Mouse (Mus musculus) lung, postnatal 0 days (tissue): Measurements from ENCODE around the gene Opn4. TPM values are rescaled to one million over a fixed set of nuclear protein-coding genes. Genes with fewer than 3 reads are reported as not detected.

Source experiments
- ATAC-seq: fragments of 200-750 bp; cut with Nextera tagmentation; 2 replicates; pipeline ENCODE4 v1.8.0; 2017; ENCODE audit warnings: moderate library complexity
- DNase-seq: peaks from one replicate; pipeline ENCODE4 v3.0.0-alpha.2; 2016; ENCODE audit warnings: low spot score
- H3K27ac ChIP-seq: fragments of 300-500 bp; sonication (generic); 2 replicates; pipeline ENCODE4 v1.5.1; 2014; ENCODE audit warnings: antibody characterized with exemption, mild to moderate bottlenecking, low read length, mixed read lengths
- H3K27me3 ChIP-seq: fragments of 300-500 bp; sonication (generic); replicated peaks from 2 replicates; pipeline ENCODE4 v1.6.1; 2014; ENCODE audit warnings: low read length, mixed read lengths; ENCODE audit not compliant: insufficient read depth
- H3K36me3 ChIP-seq: fragments of 300-500 bp; sonication (generic); 2 replicates; pipeline ENCODE4 v1.6.1; 2014; ENCODE audit warnings: low read length, mixed read lengths; ENCODE audit not compliant: insufficient read depth
- H3K4me1 ChIP-seq: fragments of 300-500 bp; sonication (generic); 2 replicates; pipeline ENCODE4 v1.6.1; 2014; ENCODE audit warnings: antibody characterized with exemption, low read depth, low read length, mixed read lengths; ENCODE audit not compliant: insufficient read depth
- H3K4me2 ChIP-seq: fragments of 300-500 bp; sonication (generic); replicated peaks from 2 replicates; pipeline ENCODE4 v1.6.1; 2014; ENCODE audit warnings: low read depth, mild to moderate bottlenecking, low read length, moderate library complexity, mixed read lengths
- H3K4me3 ChIP-seq: fragments of 300-500 bp; sonication (generic); 2 replicates; pipeline ENCODE4 v1.5.1; 2014; ENCODE audit warnings: low read depth, low read length
- H3K9ac ChIP-seq: fragments of 300-500 bp; sonication (generic); replicated peaks from 2 replicates; pipeline ENCODE4 v1.6.1; 2014; ENCODE audit warnings: low read depth, mild to moderate bottlenecking
- H3K9me3 ChIP-seq: fragments of 300-500 bp; sonication (generic); 2 replicates; pipeline ENCODE4 v1.6.1; 2016; ENCODE audit warnings: low read length, mixed read lengths
- CTCF ChIP-seq: IDR thresholded peaks from 2 replicates; pipeline ENCODE4 v1.5.1; 2016; ENCODE audit warnings: antibody characterized with exemption, mild to moderate bottlenecking
- EP300 ChIP-seq: IDR thresholded peaks from 2 replicates; pipeline ENCODE4 v1.6.1; 2016; ENCODE audit warnings: antibody characterized with exemption, mild to moderate bottlenecking, control low read depth
- WGBS: fragments of 180-500 bp; shearing (Covaris S2); extraction: QIAGEN DNeasy Blood & Tissue Kit; methylation state at CpG from one replicate; pipeline ENCODE4 v1.1.7; 2014; 5-methylcytosine and 5-hydroxymethylcytosine counted together
- polyA plus RNA-seq: library from polyadenylated mRNA; unstranded; fragments of >200 nt; fragmentation: Nextera tagmentation; extraction: Ambion mirVana; gene quantifications from 2 replicates; pipeline ENCODE4 v1.2.1, GENCODE M21; 2015

Gene Opn4
- polyA plus RNA-seq, 1 experiment from 2014 or later = 0.12 TPM

- Histone ChIP-seq H3K4me2 (no peak overlapping the region; the same call in 1 of the 2 replicates), H3K4me3 (no peak overlapping the region), H3K27me3 (no peaks in the 10 kb centered on the region), H3K4me1 (no peaks in the 10 kb centered on the region), H3K27ac (no peak overlapping the region), H3K36me3 (no peaks in the 10 kb centered on the region), H3K9me3 (no peaks in the 10 kb centered on the region), H3K9ac (no peak overlapping the region)
- peak; percentile 70 for ATAC-seq
- 33% methylated on average over 4 of the region's 4 CpGs for WGBS
- DNase-seq = peak; percentile 55
- TF ChIP-seq CTCF (no peak), EP300 (no peak)
Measured at GRCm38 (mm10) chr14:34615625-34616024, 15.7 kb upstream of the Opn4 start.

GRCm38 (mm10) chr14:34615082-34615481 lies 15.1 kb upstream of the Opn4 start:
- TF ChIP-seq CTCF (no peak), EP300 (no peak)
- no peak overlapping the region for H3K27ac ChIP-seq
- H3K27me3 ChIP-seq = no peaks in the 10 kb centered on the region
- no peak overlapping the region for H3K9ac ChIP-seq
- no peaks in the 10 kb centered on the region for H3K9me3 ChIP-seq
- 3% methylated on average over 13 of the region's 13 CpGs for WGBS
- H3K36me3 ChIP-seq = no peaks in the 10 kb centered on the region
- H3K4me2 ChIP-seq = peak overlapping the region; percentile 46
- ATAC-seq (peak; percentile 68), DNase-seq (peak; percentile 37)
- H3K4me1 ChIP-seq = no peaks in the 10 kb centered on the region
- no peak overlapping the region; the same call in 1 of the 2 replicates for H3K4me3 ChIP-seq

GRCm38 (mm10) chr14:34614551-34614950 lies 14.6 kb upstream of the Opn4 start:
- no peak overlapping the region for H3K9ac ChIP-seq
- H3K27me3 ChIP-seq = no peaks in the 10 kb centered on the region
- no peak for ATAC-seq
- WGBS = 19% methylated on average over 15 of the region's 15 CpGs
- H3K36me3 ChIP-seq = no peaks in the 10 kb centered on the region
- no peak for TF ChIP-seq CTCF
- TF ChIP-seq EP300 = no peak
- H3K4me3 ChIP-seq = no peak overlapping the region; the same call in 1 of the 2 replicates
- no peaks in the 10 kb centered on the region for H3K4me1 ChIP-seq
- H3K4me2 ChIP-seq = peak overlapping the region; percentile 46
- H3K9me3 ChIP-seq = no peaks in the 10 kb centered on the region
- no peak overlapping the region for H3K27ac ChIP-seq
- no peak for DNase-seq

GRCm38 (mm10) chr14:34613523-34613922 lies 13.6 kb upstream of the Opn4 start:
- Histone ChIP-seq H3K9me3 (no peaks in the 10 kb centered on the region), H3K4me3 (no peak overlapping the region), H3K36me3 (no peaks in the 10 kb centered on the region), H3K4me2 (no peak overlapping the region), H3K27ac (no peak overlapping the region), H3K27me3 (no peaks in the 10 kb centered on the region), H3K4me1 (no peaks in the 10 kb centered on the region), H3K9ac (no peak overlapping the region)
- DNase-seq = no peak
- 41% methylated on average over 6 of the region's 6 CpGs for WGBS
- no peak for TF ChIP-seq EP300
- no peak for ATAC-seq

GRCm38 (mm10) chr14:34612222-34612621 lies 12.3 kb upstream of the Opn4 start:
- TF ChIP-seq CTCF (peak; percentile 60), EP300 (no peak)
- no peak overlapping the region for H3K4me2 ChIP-seq
- no peak overlapping the region for H3K27ac ChIP-seq
- H3K27me3 ChIP-seq = no peaks in the 10 kb centered on the region
- no peaks in the 10 kb centered on the region for H3K4me1 ChIP-seq
- H3K9me3 ChIP-seq = no peaks in the 10 kb centered on the region
- no peak overlapping the region for H3K4me3 ChIP-seq
- WGBS = 36% methylated on average over 4 of the region's 4 CpGs
- no peak overlapping the region for H3K9ac ChIP-seq
- DNase-seq = no peak
- no peak for ATAC-seq
- no peaks in the 10 kb centered on the region for H3K36me3 ChIP-seq

- no peaks in the 10 kb centered on the region for H3K9me3 ChIP-seq
- 89% methylated on average over 4 of the region's 4 CpGs for WGBS
- no peak overlapping the region for H3K4me3 ChIP-seq
- ATAC-seq (no peak), DNase-seq (no peak)
- no peaks in the 10 kb centered on the region for H3K36me3 ChIP-seq
- no peaks in the 10 kb centered on the region for H3K27me3 ChIP-seq
- no peaks in the 10 kb centered on the region for H3K4me1 ChIP-seq
- no peak overlapping the region for H3K4me2 ChIP-seq
- no peak overlapping the region for H3K9ac ChIP-seq
- no peak overlapping the region for H3K27ac ChIP-seq
- TF ChIP-seq CTCF (no peak), EP300 (no peak)
Measured at GRCm38 (mm10) chr14:34611591-34611990, 11.6 kb upstream of the Opn4 start.

GRCm38 (mm10) chr14:34601910-34602309 lies 2.0 kb upstream of the Opn4 start:
- Histone ChIP-seq H3K4me2 (no peak overlapping the region), H3K36me3 (no peaks in the 10 kb centered on the region), H3K27me3 (no peaks in the 10 kb centered on the region), H3K4me1 (no peaks in the 10 kb centered on the region), H3K27ac (no peak overlapping the region), H3K4me3 (no peak overlapping the region), H3K9ac (no peak overlapping the region), H3K9me3 (no peaks in the 10 kb centered on the region)
- 91% methylated on average over 7 of the region's 7 CpGs for WGBS
- TF ChIP-seq EP300 (no peak), CTCF (no peak)
- ATAC-seq (no peak), DNase-seq (no peak)
